Mouse (Mus musculus) lung, embryonic 16.5 days (tissue): ENCODE results near the gene Vps37c. TPM values are rescaled to one million over a fixed set of nuclear protein-coding genes. Genes with fewer than 3 reads are reported as not detected.

Experiments used
- ATAC-seq: fragments of 200-750 bp; cut with Nextera tagmentation; 2 replicates; pipeline ENCODE4 v1.8.0; 2017; ENCODE audit warnings: low read depth, mild to moderate bottlenecking, moderate library complexity
- H3K27ac ChIP-seq: fragments of 300-500 bp; sonication (generic); 2 replicates; pipeline ENCODE4 v1.5.1; 2014; ENCODE audit warnings: mild to moderate bottlenecking, control low read depth, low read length
- H3K27me3 ChIP-seq: fragments of 300-500 bp; sonication (generic); 2 replicates; pipeline ENCODE4 v1.6.1; 2014; ENCODE audit warnings: low read depth, low read length, mixed read lengths; ENCODE audit not compliant: control insufficient read depth, insufficient read depth
- H3K36me3 ChIP-seq: fragments of 300-500 bp; sonication (generic); 2 replicates; pipeline ENCODE4 v1.6.1; 2014; ENCODE audit warnings: low read length; ENCODE audit not compliant: control insufficient read depth, insufficient read depth
- H3K4me1 ChIP-seq: fragments of 300-500 bp; sonication (generic); replicated peaks from 2 replicates; pipeline ENCODE4 v1.6.1; 2014; ENCODE audit warnings: low read length, mixed read lengths; ENCODE audit not compliant: control insufficient read depth, insufficient read depth
- H3K4me2 ChIP-seq: fragments of 300-500 bp; sonication (generic); 2 replicates; pipeline ENCODE4 v1.6.1; 2014; ENCODE audit warnings: low read depth, low read length, control low read depth
- H3K4me3 ChIP-seq: fragments of 300-500 bp; sonication (generic); 2 replicates; pipeline ENCODE4 v1.5.1; 2014; ENCODE audit warnings: mild to moderate bottlenecking, low read length, control low read depth
- H3K9ac ChIP-seq: fragments of 300-500 bp; sonication (generic); 2 replicates; pipeline ENCODE4 v1.6.1; 2014; ENCODE audit warnings: low read length, control low read depth
- H3K9me3 ChIP-seq: fragments of 300-500 bp; sonication (generic); 2 replicates; pipeline ENCODE4 v1.6.1; 2016; ENCODE audit warnings: low read length; ENCODE audit not compliant: control insufficient read depth
- WGBS: fragments of 180-500 bp; shearing (Covaris S2); extraction: QIAGEN DNeasy Blood & Tissue Kit; methylation state at CpG from one replicate; pipeline ENCODE4 v1.1.7; 2014; 5-methylcytosine and 5-hydroxymethylcytosine counted together
- polyA plus RNA-seq: library from polyadenylated mRNA; unstranded; fragments of >200 nt; fragmentation: Nextera tagmentation; extraction: Ambion mirVana; gene quantifications from 2 replicates; pipeline ENCODE4 v1.2.1, GENCODE M21; 2015

The Vps37c gene
- polyA plus RNA-seq, 1 experiment from 2014 or later, result 36.2 TPM

DNA sequence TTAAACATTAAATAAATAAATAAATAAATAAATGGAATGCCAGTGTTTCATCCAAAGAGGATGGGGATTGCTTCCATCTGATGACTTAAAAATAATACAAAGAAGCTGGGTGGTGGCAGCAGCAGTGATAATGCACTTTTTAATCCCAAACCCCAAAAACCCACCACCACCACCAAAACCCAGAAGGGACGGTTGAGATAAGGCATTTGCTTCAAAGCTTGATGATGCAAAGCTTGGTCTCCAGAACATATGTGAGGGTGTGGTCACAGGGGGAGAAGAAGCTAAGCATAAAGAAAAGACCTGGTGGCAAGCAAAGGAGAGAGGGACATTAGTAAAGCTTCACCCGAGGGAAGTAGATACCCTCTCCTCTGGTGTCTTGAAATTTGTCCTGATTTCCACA is 26.6 kb upstream of the Vps37c start:
- Histone ChIP-seq H3K4me2 (no peak overlapping the region), H3K9me3 (no peaks in the 10 kb centered on the region), H3K27me3 (no peaks in the 10 kb centered on the region), H3K4me1 (no peaks in the 10 kb centered on the region), H3K4me3 (no peak overlapping the region), H3K36me3 (no peaks in the 10 kb centered on the region), H3K27ac (no peak overlapping the region), H3K9ac (no peak overlapping the region)
- ATAC-seq, result no peak
- 82% methylated on average over 2 of the region's 2 CpGs for WGBS

DNA sequence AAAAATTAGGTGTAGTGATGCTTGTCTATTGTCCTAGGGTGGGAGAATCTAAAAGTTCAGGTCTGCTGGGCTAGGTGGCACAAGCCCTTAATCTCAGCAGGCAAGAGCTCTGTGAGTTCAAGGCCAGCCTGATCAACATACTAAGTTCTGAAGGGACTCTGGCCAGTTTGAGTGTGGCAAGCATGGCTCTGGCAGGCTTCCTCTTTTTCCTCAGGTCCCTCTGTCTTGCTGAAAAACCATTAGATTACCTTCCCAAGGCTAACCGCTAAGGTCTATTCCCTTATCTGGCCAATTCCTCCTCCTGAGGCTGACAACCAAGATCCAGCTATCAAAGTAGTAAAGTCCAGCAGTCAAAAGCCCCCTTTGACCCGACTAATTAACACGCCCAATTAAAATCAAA is 25.9 kb upstream of the Vps37c start:
- H3K4me1 ChIP-seq, result no peaks in the 10 kb centered on the region
- no peak for ATAC-seq
- H3K27ac ChIP-seq, result no peak overlapping the region
- no peak overlapping the region for H3K4me3 ChIP-seq
- H3K9me3 ChIP-seq, result no peaks in the 10 kb centered on the region
- H3K36me3 ChIP-seq, result no peaks in the 10 kb centered on the region
- no peaks in the 10 kb centered on the region for H3K27me3 ChIP-seq
- no peak overlapping the region for H3K9ac ChIP-seq
- H3K4me2 ChIP-seq, result no peak overlapping the region
- 62% methylated on average over 3 of the region's 3 CpGs for WGBS

DNA sequence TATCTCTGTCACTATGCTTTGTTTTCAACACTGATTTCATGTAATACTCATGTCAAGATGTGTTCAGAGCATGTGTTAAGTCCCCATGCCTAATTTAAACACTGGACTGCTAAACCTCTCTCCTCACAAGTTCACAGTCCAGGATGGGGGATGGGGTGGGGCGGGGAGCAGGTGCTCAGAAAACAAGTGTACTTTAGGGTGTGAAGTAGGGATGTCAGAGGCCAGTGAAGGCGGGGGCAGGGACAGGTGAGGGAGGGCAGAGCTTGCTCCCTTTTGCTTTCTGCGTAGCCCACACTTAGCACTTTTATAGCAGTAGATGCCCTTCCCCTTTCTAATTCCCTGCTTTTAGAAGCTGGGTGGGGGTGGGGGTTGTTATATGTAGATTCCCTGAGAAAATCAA is 23.4 kb upstream of the Vps37c start:
- Histone ChIP-seq H3K4me3 (no peak overlapping the region), H3K36me3 (no peaks in the 10 kb centered on the region), H3K9me3 (no peaks in the 10 kb centered on the region), H3K27ac (no peak overlapping the region), H3K9ac (no peak overlapping the region), H3K27me3 (no peaks in the 10 kb centered on the region), H3K4me2 (no peak overlapping the region), H3K4me1 (no peaks in the 10 kb centered on the region)
- ATAC-seq, result peak; percentile 20; the same call in 1 of the 2 replicates
- 54% methylated on average over 3 of the region's 3 CpGs for WGBS

DNA sequence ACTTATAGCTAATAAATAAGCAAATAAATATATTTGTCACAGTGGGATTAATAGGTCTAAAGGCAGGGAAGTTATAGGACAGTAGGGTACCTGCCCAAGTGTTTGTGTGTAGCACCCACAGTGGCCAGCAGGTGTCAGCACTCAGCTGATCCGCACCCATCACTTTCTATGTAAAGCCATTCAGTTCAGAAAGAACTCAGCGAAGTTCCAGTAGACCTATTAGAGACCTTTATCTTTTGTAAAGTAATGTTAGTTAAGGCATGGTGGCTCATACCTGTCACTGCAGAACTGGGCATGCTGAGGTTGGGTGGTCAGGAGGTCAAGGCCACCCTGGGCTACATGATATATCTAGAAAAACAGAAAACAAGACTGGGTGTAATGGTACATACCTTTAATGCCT is 23.0 kb upstream of the Vps37c start:
- no peak overlapping the region for H3K9ac ChIP-seq
- no peaks in the 10 kb centered on the region for H3K9me3 ChIP-seq
- no peak overlapping the region for H3K27ac ChIP-seq
- H3K4me3 ChIP-seq, result no peak overlapping the region
- 5% methylated on average over 2 of the region's 2 CpGs for WGBS
- H3K4me1 ChIP-seq, result no peaks in the 10 kb centered on the region
- no peaks in the 10 kb centered on the region for H3K36me3 ChIP-seq
- H3K4me2 ChIP-seq, result no peak overlapping the region
- ATAC-seq, result peak; percentile 68; the same call in 1 of the 2 replicates
- H3K27me3 ChIP-seq, result no peaks in the 10 kb centered on the region

DNA sequence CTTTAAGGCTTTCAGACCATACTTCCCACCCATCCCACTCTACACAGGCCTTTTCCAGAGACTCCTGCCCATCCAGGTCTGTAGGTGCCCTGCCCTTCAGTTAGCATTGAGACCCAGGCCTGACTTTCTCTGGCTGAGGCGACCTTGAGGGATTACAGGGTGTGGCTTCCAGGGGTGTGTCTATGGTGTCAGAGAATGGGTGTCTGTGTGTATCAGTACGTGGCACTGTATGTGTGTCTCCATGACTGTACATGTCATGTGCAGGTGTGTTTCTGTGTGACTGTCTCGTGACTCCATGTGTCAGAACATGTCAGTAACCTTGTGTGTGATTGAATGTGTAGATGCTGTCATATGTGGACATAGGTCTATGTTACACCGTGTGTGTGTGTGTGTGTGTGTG is 17.2 kb upstream of the Vps37c start:
- no peaks in the 10 kb centered on the region for H3K9me3 ChIP-seq
- no peak for ATAC-seq

DNA sequence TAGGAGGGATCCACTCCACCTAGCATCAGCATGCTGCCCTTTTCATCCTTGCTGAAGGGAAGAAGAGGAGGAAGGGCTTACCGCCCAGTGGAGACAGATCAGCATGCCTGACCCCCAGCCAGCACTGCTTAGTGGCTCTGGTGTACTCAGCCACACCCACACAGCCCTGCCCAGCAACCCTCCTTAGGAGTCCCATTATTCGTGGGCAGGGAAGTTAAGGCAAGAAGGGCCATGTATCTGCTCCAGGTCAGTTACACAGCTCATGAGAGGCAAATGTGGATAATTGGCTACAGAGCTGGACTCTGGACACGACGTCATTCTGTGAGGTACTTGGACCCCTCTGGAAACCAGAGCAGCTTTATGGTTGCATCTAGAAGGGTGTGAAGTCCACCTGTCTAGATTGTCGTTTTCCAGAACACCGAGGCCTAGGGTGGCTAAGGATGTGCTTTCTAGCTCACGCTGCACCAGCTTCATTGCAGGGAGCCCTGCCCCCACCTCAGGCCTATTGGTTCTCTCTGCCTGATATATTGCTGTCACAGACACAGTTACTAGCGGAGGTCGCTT is 16.6 kb upstream of the Vps37c start:
- H3K27me3 ChIP-seq, result no peaks in the 10 kb centered on the region
- WGBS, result 65% methylated on average over 9 of the region's 9 CpGs
- no peaks in the 10 kb centered on the region for H3K4me1 ChIP-seq
- H3K9me3 ChIP-seq, result no peaks in the 10 kb centered on the region
- H3K27ac ChIP-seq, result no peak overlapping the region
- H3K4me2 ChIP-seq, result no peak overlapping the region
- ATAC-seq, result no peak
- no peaks in the 10 kb centered on the region for H3K36me3 ChIP-seq
- no peak overlapping the region for H3K9ac ChIP-seq
- H3K4me3 ChIP-seq, result no peak overlapping the region

More for the DNA sequence above, 17.2 kb upstream of the Vps37c start:
- Histone ChIP-seq H3K4me3 (no peak overlapping the region), H3K4me2 (no peak overlapping the region), H3K36me3 (no peaks in the 10 kb centered on the region), H3K27ac (no peak overlapping the region), H3K9ac (no peak overlapping the region), H3K4me1 (no peaks in the 10 kb centered on the region), H3K27me3 (no peaks in the 10 kb centered on the region)
- WGBS, result 76% methylated on average over 4 of the region's 4 CpGs

DNA sequence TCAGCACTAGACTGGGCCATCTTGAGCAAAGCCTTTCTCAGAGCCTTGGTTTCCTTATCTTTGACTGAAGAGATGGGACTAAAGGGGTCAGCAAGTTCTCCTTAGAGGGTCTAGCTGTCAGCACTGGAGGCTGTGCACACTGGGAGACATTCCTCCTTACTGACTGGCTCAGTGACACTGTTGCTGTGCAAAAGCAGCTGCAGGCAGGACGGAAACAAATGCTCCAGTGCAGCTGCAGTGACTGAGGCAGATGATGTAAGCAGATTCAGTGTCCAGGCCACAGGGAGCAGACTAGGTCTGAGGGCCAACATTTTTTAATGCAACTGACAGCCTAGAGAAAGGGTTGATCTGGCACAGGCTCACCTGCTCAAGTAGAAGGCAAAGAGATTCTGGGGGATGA is 15.3 kb upstream of the Vps37c start:
- Histone ChIP-seq H3K36me3 (no peaks in the 10 kb centered on the region), H3K9me3 (no peaks in the 10 kb centered on the region), H3K4me2 (no peak overlapping the region), H3K4me1 (no peaks in the 10 kb centered on the region), H3K4me3 (no peak overlapping the region), H3K9ac (no peak overlapping the region), H3K27me3 (no peaks in the 10 kb centered on the region), H3K27ac (no peak overlapping the region)
- no peak for ATAC-seq
- WGBS, result 58% methylated on average over 1 of the region's 1 CpGs

DNA sequence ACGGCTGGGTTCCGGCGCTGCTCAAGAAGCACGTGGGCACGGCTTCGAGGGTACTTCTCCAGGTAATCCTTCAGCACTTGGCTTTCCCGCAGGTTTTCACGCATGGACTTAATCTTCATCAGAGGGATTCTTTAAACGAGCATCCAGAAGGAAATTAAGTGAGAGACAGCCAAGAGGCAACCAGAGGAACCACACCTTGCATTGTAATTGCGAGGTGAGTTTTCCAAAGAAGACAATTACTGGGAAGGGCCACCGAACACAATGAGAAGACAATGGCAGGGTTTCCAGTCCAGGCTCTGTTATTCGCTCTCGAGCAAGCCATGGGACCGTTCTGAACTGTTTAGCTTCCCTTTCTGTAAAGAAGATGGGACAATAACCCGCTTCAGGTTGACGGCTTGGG is 11.9 kb upstream of the Vps37c start:
- Histone ChIP-seq H3K4me3 (no peak overlapping the region), H3K4me2 (no peak overlapping the region), H3K27ac (no peak overlapping the region), H3K27me3 (no peaks in the 10 kb centered on the region), H3K9ac (no peak overlapping the region), H3K9me3 (no peaks in the 10 kb centered on the region), H3K4me1 (peaks cover 4% of the 10 kb centered on the region; the same call in 1 of the 2 replicates), H3K36me3 (no peaks in the 10 kb centered on the region)
- no peak for ATAC-seq
- WGBS, result 79% methylated on average over 16 of the region's 16 CpGs

DNA sequence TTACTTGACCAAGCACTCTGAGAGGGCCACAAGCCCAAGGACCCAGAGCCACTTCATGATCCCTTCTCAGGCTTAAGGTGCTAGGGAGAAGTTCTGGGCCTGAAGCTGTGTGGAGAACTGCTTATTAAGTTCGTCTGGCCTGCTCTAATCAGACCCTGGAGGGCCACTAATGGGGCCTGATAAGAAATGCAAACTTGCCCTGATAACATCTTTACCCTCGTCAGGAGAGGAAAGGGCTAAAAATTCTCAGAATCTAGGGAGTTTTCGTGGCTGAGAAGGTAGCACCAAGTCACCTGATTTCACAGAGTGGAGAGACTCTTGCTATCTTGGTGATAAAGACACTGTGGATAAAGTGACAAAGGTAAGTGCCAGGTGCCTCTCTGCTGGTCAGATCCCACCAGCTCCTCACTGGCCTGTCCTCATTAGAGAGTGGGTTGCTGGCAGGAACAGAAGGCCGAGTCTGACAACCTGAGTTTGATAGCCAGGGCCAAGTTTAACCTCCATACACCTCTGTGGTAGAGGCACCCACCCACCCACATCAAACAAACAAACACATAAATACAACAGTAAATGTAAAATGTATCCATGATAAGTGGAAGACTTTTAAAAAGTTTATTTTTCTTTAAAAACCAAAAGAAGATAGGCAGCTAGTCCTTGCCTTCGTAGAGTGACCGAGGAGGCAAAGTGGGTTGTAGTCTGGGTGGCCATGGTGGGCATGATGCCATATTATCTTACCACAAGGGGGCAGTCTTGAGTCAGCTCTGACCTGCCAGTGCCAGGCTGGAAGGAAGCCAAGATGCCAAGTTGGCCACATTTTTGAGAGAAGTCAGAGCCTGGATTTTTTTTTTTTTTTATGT is 10.4 kb upstream of the Vps37c start, which contains the start of gene Pga5:
TSS of gene Pga5 (minus strand) at position 157 of the 857 bp plus-strand sequence.
- no peak within 1 kb of the TSS for H3K4me3 ChIP-seq
- peaks cover 4% of the 10 kb centered on the region; the same call in 1 of the 2 replicates for H3K4me1 ChIP-seq
- H3K36me3 ChIP-seq, result no peaks in the 10 kb centered on the region
- H3K4me2 ChIP-seq, result no peak within 1 kb of the TSS
- peak; percentile 53 for ATAC-seq
- WGBS, result 23% methylated on average over 6 of the region's 6 CpGs
- H3K27ac ChIP-seq, result no peak within 1 kb of the TSS
- no peak within 1 kb of the TSS for H3K9ac ChIP-seq
- H3K9me3 ChIP-seq, result no peaks in the 10 kb centered on the region
- H3K27me3 ChIP-seq, result no peaks in the 10 kb centered on the region
